Mouse (Mus musculus) kidney, postnatal 0 days (tissue): ENCODE results near the gene Ryr2. TPM values are rescaled to one million over a fixed set of nuclear protein-coding genes. Genes with fewer than 3 reads are reported as not detected.

ENCODE experiments used
- ATAC-seq: fragments of 200-750 bp; cut with Nextera tagmentation; replicated peaks from 2 replicates; pipeline ENCODE4 v1.8.0; 2017; ENCODE audit warnings: low read depth, moderate number of reproducible peaks, moderate TSS enrichment, moderate library complexity; ENCODE audit not compliant: low FRiP score
- DNase-seq: peaks from one replicate; pipeline ENCODE4 v3.0.0-alpha.2; 2016; ENCODE audit warnings: low spot score
- H3K27ac ChIP-seq: fragments of 300-500 bp; sonication (generic); 2 replicates; pipeline ENCODE4 v1.5.1; 2014; ENCODE audit warnings: mild to moderate bottlenecking
- H3K27me3 ChIP-seq: fragments of 300-500 bp; sonication (generic); 2 replicates; pipeline ENCODE4 v1.6.1; 2014; ENCODE audit warnings: low read length, mixed read lengths; ENCODE audit not compliant: insufficient read depth
- H3K36me3 ChIP-seq: fragments of 300-500 bp; sonication (generic); 2 replicates; pipeline ENCODE4 v1.6.1; 2014; ENCODE audit warnings: low read length, mixed read lengths; ENCODE audit not compliant: insufficient read depth
- H3K4me1 ChIP-seq: fragments of 300-500 bp; sonication (generic); replicated peaks from 2 replicates; pipeline ENCODE4 v1.6.1; 2014; ENCODE audit warnings: antibody characterized with exemption, low read length, mixed read lengths; ENCODE audit not compliant: insufficient read depth
- H3K4me2 ChIP-seq: fragments of 300-500 bp; sonication (generic); 2 replicates; pipeline ENCODE4 v1.6.1; 2014; ENCODE audit warnings: mild to moderate bottlenecking, low read length, moderate library complexity, mixed read lengths
- H3K4me3 ChIP-seq: fragments of 300-500 bp; sonication (generic); replicated peaks from 2 replicates; pipeline ENCODE4 v1.5.1; 2014; ENCODE audit warnings: low read depth, low read length
- H3K9ac ChIP-seq: fragments of 300-500 bp; sonication (generic); 2 replicates; pipeline ENCODE4 v1.6.1; 2014; ENCODE audit warnings: low read depth, low read length
- H3K9me3 ChIP-seq: fragments of 300-500 bp; sonication (generic); replicated peaks from 2 replicates; pipeline ENCODE4 v1.6.1; 2016; ENCODE audit warnings: low read length, inconsistent platforms, mixed read lengths
- CTCF ChIP-seq: IDR thresholded peaks from 2 replicates; pipeline ENCODE4 v1.5.1; 2016; ENCODE audit warnings: antibody characterized with exemption, low read depth, mild to moderate bottlenecking, moderate library complexity
- WGBS: fragments of 180-500 bp; shearing (Covaris S2); extraction: QIAGEN DNeasy Blood & Tissue Kit; methylation state at CpG from one replicate; pipeline ENCODE4 v1.1.7; 2014; 5-methylcytosine and 5-hydroxymethylcytosine counted together
- polyA plus RNA-seq: library from polyadenylated mRNA; unstranded; fragments of >200 nt; fragmentation: Nextera tagmentation; extraction: Ambion mirVana; gene quantifications from 2 replicates; pipeline ENCODE4 v1.2.1, GENCODE M21; 2015

Gene Ryr2
- polyA plus RNA-seq, 1 experiment from 2014 or later, result 0.09 TPM

DNA sequence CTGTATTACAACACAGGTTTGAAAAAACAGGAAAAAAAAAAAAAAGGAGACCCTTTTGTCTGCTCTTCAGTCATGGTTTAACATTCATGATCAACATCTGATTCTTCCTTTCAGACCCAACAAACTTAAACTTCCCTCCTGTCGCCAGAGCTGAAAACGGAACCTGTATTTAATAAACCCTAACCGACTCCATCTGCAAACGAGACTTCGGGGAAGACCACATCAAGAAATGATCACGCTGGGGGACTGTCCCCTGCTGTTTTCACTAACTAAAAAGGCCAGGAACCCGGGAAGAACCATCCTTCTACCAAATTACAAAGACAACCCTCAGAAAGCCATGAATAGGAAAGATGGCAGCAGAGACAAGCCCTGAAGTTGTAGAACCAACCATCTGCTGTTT is 482.2 kb downstream of the Ryr2 start:
- Histone ChIP-seq H3K27ac (no peak overlapping the region), H3K27me3 (no peaks in the 10 kb centered on the region), H3K4me2 (no peak overlapping the region), H3K9me3 (no peaks in the 10 kb centered on the region), H3K4me3 (no peak overlapping the region), H3K4me1 (no peaks in the 10 kb centered on the region), H3K36me3 (no peaks in the 10 kb centered on the region), H3K9ac (no peak overlapping the region)
- no peak for TF ChIP-seq CTCF
- ATAC-seq, result no peak
- DNase-seq, result no peak
- WGBS, result 84% methylated on average over 7 of the region's 7 CpGs

DNA sequence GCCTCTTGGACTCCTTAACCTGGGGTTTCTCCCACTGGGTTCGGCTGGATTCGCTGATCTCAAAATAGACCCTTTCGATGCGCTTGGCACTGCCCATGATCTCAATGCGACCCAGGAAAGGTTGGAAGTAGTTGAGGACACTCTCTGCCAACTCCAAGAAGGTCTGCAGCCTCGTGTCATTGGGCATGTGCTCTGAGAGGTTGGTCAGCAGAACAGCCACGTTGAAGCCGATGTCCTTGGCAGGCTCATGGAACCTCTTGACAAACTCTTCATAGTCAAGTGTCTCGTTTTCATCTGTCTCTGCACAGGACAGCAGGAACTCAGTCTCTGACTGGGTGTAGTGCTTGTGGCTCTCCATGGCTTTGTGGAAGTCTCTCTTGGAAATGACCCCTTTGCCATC is 511.3 kb downstream of the Ryr2 start:
- H3K4me2 ChIP-seq, result no peak overlapping the region

GRCm38 (mm10) chr13:11585283-11585682 is 521.5 kb downstream of the Ryr2 start:
- no peaks in the 10 kb centered on the region for H3K36me3 ChIP-seq
- H3K9me3 ChIP-seq, result no peaks in the 10 kb centered on the region
- no peak overlapping the region for H3K27ac ChIP-seq
- no peak for TF ChIP-seq CTCF
- no peak overlapping the region for H3K4me3 ChIP-seq
- H3K9ac ChIP-seq, result no peak overlapping the region
- 66% methylated on average over 7 of the region's 7 CpGs for WGBS
- no peak for ATAC-seq
- DNase-seq, result no peak
- no peaks in the 10 kb centered on the region for H3K27me3 ChIP-seq
- H3K4me2 ChIP-seq, result no peak overlapping the region
- H3K4me1 ChIP-seq, result no peaks in the 10 kb centered on the region

More for the DNA sequence above, 511.3 kb downstream of the Ryr2 start:
- no peaks in the 10 kb centered on the region for H3K27me3 ChIP-seq
- H3K9ac ChIP-seq, result no peak overlapping the region
- ATAC-seq (no peak), DNase-seq (no peak)
- TF ChIP-seq CTCF, result no peak
- no peaks in the 10 kb centered on the region for H3K36me3 ChIP-seq
- H3K9me3 ChIP-seq, result no peaks in the 10 kb centered on the region
- H3K4me1 ChIP-seq, result no peaks in the 10 kb centered on the region
- 90% methylated on average over 9 of the region's 9 CpGs for WGBS
- no peak overlapping the region for H3K4me3 ChIP-seq
- no peak overlapping the region for H3K27ac ChIP-seq

- Histone ChIP-seq H3K9me3 (no peaks in the 10 kb centered on the region), H3K27me3 (no peaks in the 10 kb centered on the region), H3K4me1 (no peaks in the 10 kb centered on the region), H3K9ac (no peak overlapping the region), H3K4me2 (no peak overlapping the region), H3K4me3 (no peak overlapping the region), H3K27ac (no peak overlapping the region), H3K36me3 (no peaks in the 10 kb centered on the region)
- no peak for DNase-seq
- WGBS, result 49% methylated on average over 2 of the region's 2 CpGs
- no peak for ATAC-seq
- no peak for TF ChIP-seq CTCF
These were observed 534.2 kb downstream of the Ryr2 start for GRCm38 (mm10) chr13:11572552-11572951.

DNA sequence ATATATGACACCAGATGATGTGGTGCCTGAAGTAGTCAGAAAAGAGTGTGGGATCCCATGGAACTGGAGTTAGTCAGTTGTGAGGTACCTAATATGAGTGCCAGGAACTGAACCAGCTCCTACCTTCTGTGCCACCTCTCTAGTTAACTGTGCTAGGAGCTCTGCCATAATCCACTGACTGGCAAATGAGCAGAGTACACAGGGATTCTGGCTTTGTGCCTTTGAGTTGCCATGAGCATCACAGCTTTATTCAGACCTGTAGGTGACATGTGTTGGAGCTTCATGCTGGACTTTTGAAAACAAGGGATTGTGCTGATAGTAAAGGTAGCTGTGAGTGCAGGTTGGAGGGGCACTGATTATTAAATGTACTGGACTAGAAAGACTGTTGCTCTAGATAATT is 539.4 kb downstream of the Ryr2 start:
- no peak for TF ChIP-seq CTCF
- H3K4me2 ChIP-seq, result no peak overlapping the region
- H3K9me3 ChIP-seq, result no peaks in the 10 kb centered on the region
- H3K36me3 ChIP-seq, result no peaks in the 10 kb centered on the region
- no peak overlapping the region for H3K27ac ChIP-seq
- DNase-seq (no peak), ATAC-seq (no peak)
- no peak overlapping the region for H3K9ac ChIP-seq
- no peak overlapping the region for H3K4me3 ChIP-seq
- no peaks in the 10 kb centered on the region for H3K27me3 ChIP-seq
- H3K4me1 ChIP-seq, result no peaks in the 10 kb centered on the region

DNA sequence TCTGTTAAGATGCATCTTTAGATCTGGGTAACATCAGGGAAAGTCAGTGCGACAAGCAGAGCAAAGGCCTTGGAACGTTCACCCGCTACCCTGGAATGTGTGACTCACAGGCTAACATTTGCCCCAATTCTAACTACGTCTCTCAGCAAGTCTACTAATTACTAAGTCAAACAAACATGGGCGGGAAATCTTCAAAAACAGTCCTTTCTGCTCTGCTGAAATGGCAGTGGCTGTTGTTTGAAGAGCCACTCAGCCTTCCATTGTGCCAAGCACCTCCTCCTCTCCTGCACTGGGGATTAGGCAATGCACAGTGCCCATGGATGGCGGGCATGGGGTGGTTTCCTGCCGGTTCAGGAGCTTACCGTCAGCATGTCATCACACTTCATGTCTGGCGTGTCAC is 540.3 kb downstream of the Ryr2 start:
- ATAC-seq, result no peak
- no peak for DNase-seq
- Histone ChIP-seq H3K36me3 (no peaks in the 10 kb centered on the region), H3K4me1 (no peaks in the 10 kb centered on the region), H3K4me3 (no peak overlapping the region), H3K27me3 (no peaks in the 10 kb centered on the region), H3K4me2 (no peak overlapping the region), H3K9ac (no peak overlapping the region), H3K9me3 (no peaks in the 10 kb centered on the region), H3K27ac (no peak overlapping the region)
- WGBS, result 64% methylated on average over 9 of the region's 9 CpGs
- TF ChIP-seq CTCF, result no peak

DNA sequence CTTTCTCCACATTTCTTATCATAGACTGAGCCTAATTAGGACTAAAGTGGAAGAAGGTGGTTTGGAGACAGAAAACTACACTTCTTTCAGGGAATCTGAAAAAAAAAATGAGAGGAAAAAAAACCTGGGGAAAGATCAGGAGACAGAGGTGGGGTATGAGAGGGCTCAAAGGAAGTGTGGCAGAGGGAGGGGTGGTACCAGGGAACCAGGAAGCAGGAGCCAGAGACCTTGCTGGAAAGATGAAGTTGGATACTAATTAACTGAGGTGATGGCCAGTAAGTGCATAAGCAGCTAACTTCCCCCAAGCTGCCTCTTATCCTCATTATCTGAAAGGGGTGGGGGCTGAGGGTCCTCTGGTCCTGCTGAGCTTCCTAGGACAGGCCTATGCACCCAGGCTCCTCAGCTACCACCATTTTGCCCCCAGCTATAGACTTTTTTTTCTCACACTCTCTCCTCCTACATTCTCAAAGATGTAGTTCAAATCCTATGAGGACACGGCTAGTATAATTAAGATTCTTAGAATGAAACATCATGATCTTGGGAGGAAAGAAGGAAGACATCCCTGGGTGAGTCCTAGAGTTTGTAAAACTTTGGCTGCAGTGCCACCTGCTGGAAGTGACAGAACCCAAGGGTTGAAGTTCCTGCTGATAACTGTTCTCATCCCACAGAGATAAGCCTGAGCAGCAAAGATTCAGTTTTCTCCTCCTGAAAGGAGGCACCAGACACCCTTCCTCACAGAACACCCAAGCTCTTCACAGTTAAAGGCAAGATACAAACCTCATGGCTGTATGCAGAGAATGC is 543.3 kb downstream of the Ryr2 start:
- Histone ChIP-seq H3K27ac (no peak overlapping the region), H3K4me3 (no peak overlapping the region), H3K9me3 (no peaks in the 10 kb centered on the region), H3K4me2 (no peak overlapping the region), H3K9ac (no peak overlapping the region), H3K27me3 (no peaks in the 10 kb centered on the region), H3K4me1 (no peaks in the 10 kb centered on the region), H3K36me3 (no peaks in the 10 kb centered on the region)
- WGBS, result 18% methylated on average over 1 of the region's 1 CpGs
- ATAC-seq (0 out of 2 replicates have a peak, but pooled peaks have one; percentile 54), DNase-seq (peak; percentile 80)
- TF ChIP-seq CTCF, result peak; percentile 85
